Mouse (Mus musculus) MEL-GATA-1-ER (cell line): ENCODE measurements around the gene Hyal1.
A peak's percentile ranks its signal among the peaks of the same experiment; 100 is the strongest.
"Not testable (repeated sequence)": the region's sequence is repeated elsewhere in the genome, so short reads cannot be mapped to it uniquely, and the experiment has no call there.

Experiments used
- DNase-seq: peaks from one replicate; pipeline ENCODE4 v3.0.0-alpha.2; 2012; ENCODE audit warnings: low read depth; ENCODE audit errors: extremely low read depth

The Hyal1 gene

GRCm38 (mm10) chr9:107550491-107551116, 26.1 kb upstream of the Hyal1 start:
- no peak for DNase-seq

- DNase-seq, result no peak
Observed at GRCm38 (mm10) chr9:107551117-107551889, 25.4 kb upstream of the Hyal1 start, which contains the start of gene Rassf1. Rassf1 (plus strand) TSS chr9:107551555.

DNA sequence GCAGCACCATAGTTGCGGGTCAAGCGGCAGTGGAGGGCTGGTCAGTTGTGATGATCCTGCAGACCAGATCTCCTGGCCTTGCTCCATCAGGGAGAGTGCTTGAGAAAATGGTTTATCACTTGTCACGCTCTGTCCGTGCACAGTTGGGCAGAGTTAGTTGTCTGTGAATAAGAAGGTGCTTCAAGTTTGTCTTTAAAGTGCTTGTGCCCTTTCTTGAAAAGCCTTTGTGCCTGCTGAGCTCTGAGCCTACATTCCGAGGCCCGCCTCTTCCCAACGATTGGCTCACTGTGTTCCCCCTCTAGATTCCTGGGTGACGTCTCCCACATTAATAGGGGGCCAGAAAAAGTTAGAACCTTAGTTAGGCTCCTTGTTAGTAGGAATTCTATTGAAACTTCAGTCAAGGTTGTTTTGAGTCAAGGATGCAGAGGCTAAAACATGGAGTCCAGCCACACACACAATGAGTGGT, 24.8 kb upstream of the Hyal1 start:
- DNase-seq, result no peak

GRCm38 (mm10) chr9:107552690-107553393, 23.9 kb upstream of the Hyal1 start:
- no peak for DNase-seq

- no peak for DNase-seq
Observed at GRCm38 (mm10) chr9:107553541-107554318, 23.0 kb upstream of the Hyal1 start.

DNA sequence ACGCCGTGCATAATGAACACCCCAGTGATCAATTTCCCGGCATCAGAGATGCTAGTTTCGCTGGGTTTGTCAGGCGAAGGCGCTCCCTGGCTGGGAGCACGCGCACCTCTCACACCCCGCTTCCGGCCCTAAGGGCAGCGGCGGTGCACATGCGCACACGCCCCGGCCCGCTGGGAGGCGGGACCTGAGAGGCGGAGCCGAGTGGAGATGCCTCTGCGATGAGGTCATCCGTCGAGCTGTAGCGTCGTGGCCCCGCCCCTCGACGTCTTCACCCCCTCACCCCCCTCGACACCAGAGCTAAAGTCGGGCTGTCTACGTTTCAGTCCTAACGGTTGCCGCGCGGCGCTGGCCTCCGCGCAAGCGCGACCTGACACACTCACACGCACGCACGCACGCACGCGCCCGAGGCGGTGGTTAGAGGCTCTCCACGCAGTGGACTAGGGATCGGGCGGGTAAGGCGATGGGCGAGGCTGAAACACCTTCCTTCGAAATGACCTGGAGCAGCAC, 22.4 kb upstream of the Hyal1 start:
- peak; percentile 94 for DNase-seq

DNA sequence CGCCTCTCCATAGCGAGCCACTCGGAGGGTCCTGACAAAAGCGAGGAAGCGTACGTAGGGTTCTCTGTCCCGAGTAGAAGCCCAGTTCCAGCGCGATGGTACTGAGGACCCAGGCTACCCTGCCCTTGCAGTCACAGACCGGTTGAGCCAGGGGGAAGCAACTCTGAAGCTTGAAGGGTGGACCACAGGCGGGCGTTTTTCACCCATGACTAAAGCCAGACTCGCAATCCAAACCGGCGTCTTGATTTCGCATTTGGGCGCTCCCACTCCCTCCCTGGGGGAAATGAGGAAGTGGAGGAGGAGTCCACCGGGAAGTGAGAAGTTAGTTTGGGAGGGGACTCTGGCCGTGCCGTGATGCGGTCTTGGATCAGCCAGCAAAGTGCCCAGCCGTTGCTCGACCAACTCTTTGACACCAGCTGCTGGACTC, 21.7 kb upstream of the Hyal1 start:
- DNase-seq, result peak; percentile 71

DNA sequence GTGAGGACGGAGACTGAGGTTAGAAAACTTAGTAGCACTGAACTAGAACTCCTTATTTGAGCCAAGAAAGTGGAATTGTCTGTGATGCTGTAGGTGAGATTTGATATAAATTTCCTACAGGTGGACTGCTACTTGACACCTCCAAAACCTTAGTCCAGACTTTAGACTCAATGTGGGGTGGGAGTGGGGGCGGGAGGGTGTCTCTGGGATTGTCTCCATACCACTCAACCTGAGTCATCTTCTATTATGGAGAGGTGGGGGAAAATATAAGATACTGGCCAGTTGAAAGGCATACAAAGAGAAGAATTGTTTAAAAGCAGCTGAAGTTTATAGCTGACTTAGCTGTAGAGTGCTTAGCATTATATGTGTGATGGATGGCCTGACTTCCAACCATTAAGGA, 21.0 kb upstream of the Hyal1 start:
- DNase-seq, result no peak

DNA sequence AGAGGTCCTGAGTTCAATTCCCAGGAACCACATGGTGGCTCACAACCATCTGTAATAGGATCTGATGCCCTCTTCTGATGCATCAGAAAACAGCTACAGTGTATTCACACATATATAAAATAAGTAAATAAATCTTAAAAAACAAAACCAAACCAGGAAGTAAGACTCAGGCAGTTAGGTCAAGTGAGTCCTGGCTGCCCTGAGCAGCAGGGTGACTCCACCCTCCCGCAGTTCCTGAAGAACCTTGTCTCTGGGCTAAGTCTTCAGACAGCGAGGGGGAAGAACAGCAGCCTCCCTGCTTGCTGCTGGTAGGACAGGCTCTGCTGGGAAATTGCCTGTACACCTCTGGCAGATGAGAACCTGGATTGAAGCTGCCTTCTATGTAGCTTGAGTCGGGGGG, 20.4 kb upstream of the Hyal1 start:
- DNase-seq, result no peak

DNA sequence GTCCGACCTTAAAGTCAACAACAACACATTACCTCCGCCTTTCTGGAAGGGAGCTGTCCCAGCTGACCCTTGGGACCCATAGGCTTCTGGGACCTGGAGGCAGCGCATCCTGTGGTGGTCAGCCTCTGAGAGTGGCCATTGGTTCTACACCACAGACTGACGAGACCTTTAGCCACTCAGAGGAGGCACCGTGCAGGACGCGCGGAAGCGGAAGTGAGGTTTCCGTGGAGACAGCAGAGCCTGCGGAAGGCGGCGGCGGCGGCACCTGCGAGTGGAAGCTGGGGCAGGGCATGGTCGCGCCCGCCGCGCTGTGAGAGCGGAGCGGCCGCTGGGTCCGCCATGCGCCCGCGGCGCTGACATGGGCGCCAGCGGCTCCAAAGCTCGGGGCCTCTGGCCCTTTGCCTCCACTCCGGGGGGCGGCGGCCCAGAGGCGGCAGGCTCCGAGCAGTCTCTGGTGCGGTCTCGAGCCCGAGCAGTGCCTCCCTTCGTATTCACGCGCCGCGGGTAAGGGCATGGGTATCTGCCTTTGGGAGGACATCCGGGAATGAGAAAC, 13.6 kb upstream of the Hyal1 start, which contains the start of gene Tusc2:
Gene Tusc2 (plus strand): TSS at position 227 of the 553 bp plus-strand sequence.
- peak; percentile 91 for DNase-seq

- DNase-seq, result not testable (repeated sequence)
Observed at GRCm38 (mm10) chr9:107565556-107565955, 11.2 kb upstream of the Hyal1 start.

GRCm38 (mm10) chr9:107566041-107566709, 10.6 kb upstream of the Hyal1 start:
- DNase-seq, result no peak

DNA sequence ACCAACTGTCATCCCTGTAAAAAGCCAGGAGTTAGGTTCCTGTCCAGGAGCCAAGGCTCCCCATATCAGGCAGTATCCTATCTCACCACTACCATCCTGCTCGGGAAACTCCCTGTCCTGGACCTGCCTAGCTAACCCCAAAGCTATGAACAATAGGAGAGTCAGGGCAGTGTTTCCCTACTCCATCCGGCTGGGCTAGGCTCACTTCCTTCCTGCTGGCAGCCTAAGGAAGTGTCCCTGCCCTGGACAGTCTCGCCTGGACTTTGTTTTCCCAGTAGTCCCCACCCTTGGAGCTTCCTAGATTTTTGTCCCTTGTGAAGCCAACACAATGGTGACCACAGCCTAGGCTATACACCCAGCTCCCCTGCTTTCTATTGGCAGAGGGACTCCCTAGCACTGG, 9.9 kb upstream of the Hyal1 start:
- no peak for DNase-seq

DNA sequence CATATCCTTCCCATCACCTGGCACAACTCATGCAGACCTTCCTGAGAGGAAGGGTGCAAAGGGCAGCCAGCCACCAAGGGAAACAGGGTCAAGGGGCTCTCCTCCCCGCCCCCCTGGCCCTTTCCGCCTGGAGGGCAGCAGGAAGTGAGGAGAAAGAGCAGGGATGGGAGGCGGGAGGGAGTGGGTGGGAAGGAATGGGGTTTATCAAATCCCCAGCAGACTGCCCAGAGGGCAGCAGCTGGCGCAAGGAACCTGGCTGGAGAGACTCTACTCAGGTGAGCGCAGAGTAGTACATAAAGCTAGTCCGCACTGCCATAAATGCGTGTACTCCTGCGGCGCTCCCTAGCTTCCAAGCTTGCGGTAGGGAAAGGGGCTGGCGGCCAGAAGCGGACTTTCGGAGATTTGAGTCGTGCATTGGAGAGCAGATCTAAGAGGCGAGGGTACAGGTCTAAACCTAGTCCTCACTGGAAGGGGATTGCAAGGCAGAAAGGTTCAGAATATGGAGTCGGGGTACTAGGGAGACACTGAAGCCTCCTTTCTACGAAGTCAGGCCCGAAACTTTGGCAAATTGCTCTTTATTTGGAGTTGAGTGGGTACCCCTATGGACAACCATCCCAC, 8.9 kb upstream of the Hyal1 start, which contains the start of gene Hyal2:
Gene Hyal2 (plus strand): TSS at position 244 of the 618 bp plus-strand sequence.
- DNase-seq, result no peak

DNA sequence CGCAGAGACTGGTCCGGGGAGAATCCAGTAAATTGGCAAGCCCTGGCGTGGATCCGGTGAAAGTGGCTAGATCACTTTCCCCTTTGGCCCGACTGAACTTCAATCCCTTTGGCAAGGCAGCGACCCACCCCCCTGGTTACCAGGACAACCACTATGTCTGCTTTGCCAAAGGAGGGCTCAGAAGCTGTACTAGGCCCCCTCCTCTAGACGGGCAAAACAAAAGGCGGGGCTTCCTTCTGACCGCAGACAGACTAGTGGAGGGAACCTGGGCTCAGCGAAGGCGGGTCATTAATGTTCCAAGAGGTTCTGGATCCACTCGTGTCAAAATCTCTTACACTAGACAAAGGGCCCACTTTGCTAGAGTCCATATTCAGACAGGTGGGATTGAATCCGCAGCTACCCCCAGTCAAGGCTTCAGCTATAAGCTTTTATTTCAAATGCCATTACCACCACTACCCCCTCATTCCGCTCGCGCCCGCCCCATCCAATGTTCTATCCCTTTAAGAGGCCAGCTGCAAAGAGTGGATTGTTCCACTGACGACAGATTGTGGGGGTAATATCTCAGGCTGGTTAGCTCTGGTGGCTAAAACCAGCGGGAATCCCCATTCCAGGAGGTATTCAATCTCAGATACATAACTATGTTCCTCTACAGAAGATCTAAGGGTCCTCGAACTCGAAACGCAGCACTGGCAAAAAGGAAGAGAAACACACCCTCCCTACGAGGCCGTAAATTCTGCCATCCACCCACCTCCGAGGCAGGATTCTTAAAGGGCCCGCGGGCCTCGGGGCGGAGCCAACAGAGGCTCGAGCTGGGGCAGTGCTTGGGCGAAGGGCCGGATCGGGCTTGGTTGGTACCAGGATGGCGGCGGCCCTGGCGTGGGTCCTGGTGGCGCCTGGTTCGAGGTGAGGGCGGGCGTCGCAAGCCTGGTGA, 8.1 kb upstream of the Hyal1 start:
- no peak for DNase-seq

DNA sequence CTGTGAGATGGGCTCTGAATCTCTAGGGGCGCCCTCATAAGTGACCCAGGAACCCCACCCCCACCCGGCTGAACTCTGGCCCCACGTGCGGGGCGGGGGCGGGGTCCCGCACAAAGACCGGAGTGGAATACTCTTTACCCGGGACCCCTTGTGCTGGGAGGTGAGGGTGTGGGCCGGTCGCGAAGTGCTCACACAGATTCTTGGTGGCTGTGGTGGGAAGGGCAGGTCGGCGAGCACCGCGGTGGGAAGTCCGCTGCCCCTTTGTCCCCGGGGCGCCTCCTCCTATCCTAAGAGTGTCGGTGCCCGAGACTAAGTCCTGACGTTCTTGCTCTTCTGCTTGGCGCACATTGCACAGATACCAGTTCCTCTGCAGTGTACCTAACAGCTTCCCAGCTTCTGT, 7.5 kb upstream of the Hyal1 start:
- no peak for DNase-seq

DNA sequence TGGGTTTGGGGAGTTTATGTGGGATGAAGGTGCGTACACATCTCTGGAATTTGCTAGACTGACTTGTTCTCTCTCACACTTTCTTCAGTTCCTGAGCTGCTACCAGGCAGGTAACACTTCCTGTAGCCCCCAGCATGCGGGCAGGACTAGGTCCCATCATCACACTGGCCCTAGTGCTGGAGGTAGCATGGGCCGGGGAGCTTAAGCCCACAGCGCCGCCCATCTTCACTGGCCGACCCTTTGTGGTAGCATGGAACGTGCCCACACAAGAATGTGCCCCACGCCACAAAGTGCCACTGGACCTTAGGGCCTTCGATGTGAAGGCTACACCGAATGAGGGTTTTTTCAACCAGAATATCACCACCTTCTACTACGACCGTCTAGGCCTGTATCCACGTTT, 6.7 kb upstream of the Hyal1 start:
- no peak for DNase-seq

GRCm38 (mm10) chr9:107570845-107571244, 5.9 kb upstream of the Hyal1 start:
- no peak for DNase-seq
